Mouse (Mus musculus) liver, embryonic 13.5 days (tissue): ENCODE data around the gene Rwdd3. TPM values are rescaled to one million over a fixed set of nuclear protein-coding genes. Genes with fewer than 3 reads are reported as not detected.
A peak's percentile ranks its signal among the peaks of the same experiment; 100 is the strongest.

ENCODE experiments used
- ATAC-seq: fragments of 200-750 bp; cut with Nextera tagmentation; 2 replicates; pipeline ENCODE4 v1.8.0; 2017; ENCODE audit warnings: low read depth, mild to moderate bottlenecking, moderate number of reproducible peaks, moderate library complexity
- DNase-seq: peaks from one replicate; pipeline ENCODE4 v3.0.0; 2022
- H3K27ac ChIP-seq: fragments of 300-500 bp; sonication (generic); 2 replicates; pipeline ENCODE4 v1.5.1; 2015; ENCODE audit warnings: moderate library complexity, mild to moderate bottlenecking, inconsistent platforms
- H3K27me3 ChIP-seq: fragments of 300-500 bp; sonication (generic); 2 replicates; pipeline ENCODE4 v1.6.1; 2015; ENCODE audit warnings: mild to moderate bottlenecking, inconsistent platforms
- H3K36me3 ChIP-seq: fragments of 300-500 bp; sonication (generic); 2 replicates; pipeline ENCODE4 v1.6.1; 2015; ENCODE audit warnings: mild to moderate bottlenecking, inconsistent platforms
- H3K4me1 ChIP-seq: fragments of 300-500 bp; sonication (generic); replicated peaks from 2 replicates; pipeline ENCODE4 v1.6.1; 2015; ENCODE audit warnings: inconsistent platforms
- H3K4me2 ChIP-seq: fragments of 300-500 bp; sonication (generic); 2 replicates; pipeline ENCODE4 v1.6.1; 2015; ENCODE audit warnings: inconsistent platforms, mild to moderate bottlenecking, moderate library complexity
- H3K4me3 ChIP-seq: fragments of 300-500 bp; sonication (generic); replicated peaks from 2 replicates; pipeline ENCODE4 v1.5.1; 2015; ENCODE audit warnings: mild to moderate bottlenecking, inconsistent platforms
- H3K9ac ChIP-seq: fragments of 300-500 bp; sonication (generic); 2 replicates; pipeline ENCODE4 v1.6.1; 2015; ENCODE audit warnings: mild to moderate bottlenecking, inconsistent platforms
- H3K9me3 ChIP-seq: fragments of 300-500 bp; sonication (generic); replicated peaks from 2 replicates; pipeline ENCODE4 v1.6.1; 2016; ENCODE audit warnings: inconsistent platforms
- WGBS: fragments of 180-500 bp; shearing (Covaris S2); methylation state at CpG from one replicate; pipeline ENCODE4 v1.1.7; 2015; ENCODE audit not compliant: insufficient replicate concordance; 5-methylcytosine and 5-hydroxymethylcytosine counted together
- polyA plus RNA-seq: library from polyadenylated mRNA; unstranded; fragments of >200 nt; fragmentation: Nextera tagmentation; extraction: Ambion mirVana; gene quantifications from 2 replicates; pipeline ENCODE4 v1.2.1, GENCODE M21; 2015

Rwdd3 gene
- polyA plus RNA-seq, 1 experiment from 2014 or later = 1.9 TPM

GRCm38 (mm10) chr3:121111068-121111467, 60.4 kb downstream of the Rwdd3 start:
- Histone ChIP-seq H3K36me3 (no peaks in the 10 kb centered on the region), H3K27ac (no peak overlapping the region), H3K4me3 (no peak overlapping the region), H3K9ac (no peak overlapping the region), H3K27me3 (no peaks in the 10 kb centered on the region), H3K4me1 (no peaks in the 10 kb centered on the region), H3K9me3 (no peaks in the 10 kb centered on the region), H3K4me2 (no peak overlapping the region)
- ATAC-seq (no peak), DNase-seq (no peak)
- WGBS = 72% methylated on average over 8 of the region's 8 CpGs

GRCm38 (mm10) chr3:121110430-121110829, 61.1 kb downstream of the Rwdd3 start:
- H3K36me3 ChIP-seq = no peaks in the 10 kb centered on the region

GRCm38 (mm10) chr3:121107481-121107880, 64.0 kb downstream of the Rwdd3 start:
- H3K4me3 ChIP-seq = no peak overlapping the region
- no peaks in the 10 kb centered on the region for H3K9me3 ChIP-seq
- DNase-seq = no peak
- ATAC-seq = no peak
- WGBS = 46% methylated on average over 6 of the region's 6 CpGs
- no peak overlapping the region for H3K9ac ChIP-seq
- no peaks in the 10 kb centered on the region for H3K36me3 ChIP-seq
- no peaks in the 10 kb centered on the region for H3K27me3 ChIP-seq
- no peak overlapping the region for H3K4me2 ChIP-seq
- H3K27ac ChIP-seq = no peak overlapping the region
- H3K4me1 ChIP-seq = 0 out of 2 replicates have a peak, but pooled peaks cover 3% of the 10 kb centered on the region

More at GRCm38 (mm10) chr3:121110430-121110829, 61.1 kb downstream of the Rwdd3 start:
- ATAC-seq (no peak), DNase-seq (no peak)
- no peak overlapping the region for H3K9ac ChIP-seq
- H3K4me2 ChIP-seq = no peak overlapping the region
- no peak overlapping the region for H3K27ac ChIP-seq
- WGBS = 71% methylated on average over 7 of the region's 7 CpGs
- no peaks in the 10 kb centered on the region for H3K9me3 ChIP-seq
- H3K27me3 ChIP-seq = no peaks in the 10 kb centered on the region
- H3K4me3 ChIP-seq = no peak overlapping the region
- H3K4me1 ChIP-seq = 0 out of 2 replicates have a peak, but pooled peaks cover under 1% of the 10 kb centered on the region

- Histone ChIP-seq H3K9ac (no peak overlapping the region), H3K9me3 (no peaks in the 10 kb centered on the region), H3K27ac (no peak overlapping the region), H3K27me3 (no peaks in the 10 kb centered on the region), H3K4me1 (0 out of 2 replicates have a peak, but pooled peaks cover 3% of the 10 kb centered on the region), H3K4me3 (peak overlapping the region; percentile 44), H3K4me2 (peak overlapping the region; percentile 57), H3K36me3 (no peaks in the 10 kb centered on the region)
- DNase-seq = no peak
- no peak for ATAC-seq
- WGBS = 51% methylated on average over 5 of the region's 5 CpGs
These were observed 66.1 kb downstream of the Rwdd3 start for GRCm38 (mm10) chr3:121105408-121105708.

Other genes with a start within 250 kb of the Rwdd3 start
- 18.3 and 23.3 TPM in 2 replicates for gene Tmem56, start 111.4 kb upstream of the Rwdd3 start, polyA plus RNA-seq
- gene Alg14, start 120.1 kb upstream of the Rwdd3 start, polyA plus RNA-seq = 17.7 and 20.0 TPM in 2 replicates